Mouse (Mus musculus) embryonic facial prominence, embryonic 12.5 days (tissue): ENCODE results near the gene Gm10642. TPM values are rescaled to one million over a fixed set of nuclear protein-coding genes. Genes with fewer than 3 reads are reported as not detected.

Source experiments
- ATAC-seq: fragments of 200-750 bp; cut with Nextera tagmentation; 2 replicates; pipeline ENCODE4 v1.8.0; 2017; ENCODE audit not compliant: insufficient number of reproducible peaks, insufficient read depth, low FRiP score, low TSS enrichment
- H3K27ac ChIP-seq: fragments of 300-500 bp; sonication (generic); 2 replicates; pipeline ENCODE4 v1.5.1; 2016; ENCODE audit warnings: mild to moderate bottlenecking
- H3K27me3 ChIP-seq: fragments of 300-500 bp; sonication (generic); 2 replicates; pipeline ENCODE4 v1.6.1; 2016; ENCODE audit warnings: mild to moderate bottlenecking, moderate library complexity
- H3K36me3 ChIP-seq: fragments of 300-500 bp; sonication (generic); 2 replicates; pipeline ENCODE4 v1.6.1; 2016; ENCODE audit warnings: mild to moderate bottlenecking
- H3K4me1 ChIP-seq: fragments of 300-500 bp; sonication (generic); 2 replicates; pipeline ENCODE4 v1.6.1; 2016
- H3K4me2 ChIP-seq: fragments of 300-500 bp; sonication (generic); replicated peaks from 2 replicates; pipeline ENCODE4 v1.6.1; 2016; ENCODE audit warnings: mild to moderate bottlenecking, moderate library complexity
- H3K4me3 ChIP-seq: fragments of 300-500 bp; sonication (generic); 2 replicates; pipeline ENCODE4 v1.5.1; 2016; ENCODE audit warnings: mild to moderate bottlenecking
- H3K9ac ChIP-seq: fragments of 300-500 bp; sonication (generic); 2 replicates; pipeline ENCODE4 v1.6.1; 2016; ENCODE audit warnings: mild to moderate bottlenecking, moderate library complexity
- H3K9me3 ChIP-seq: fragments of 300-500 bp; sonication (generic); 2 replicates; pipeline ENCODE4 v1.6.1; 2016; ENCODE audit warnings: mild to moderate bottlenecking, moderate library complexity
- WGBS: fragments of 180-500 bp; shearing (Covaris S2); methylation state at CpG from one replicate; pipeline ENCODE4 v1.1.7; 2016; 5-methylcytosine and 5-hydroxymethylcytosine counted together
- polyA plus RNA-seq: library from polyadenylated mRNA; unstranded; fragments of >200 nt; fragmentation: Nextera tagmentation; extraction: Ambion mirVana; gene quantifications from 2 replicates; pipeline ENCODE4 v1.2.1, GENCODE M21; 2016

The Gm10642 gene
- polyA plus RNA-seq, 1 experiment from 2014 or later: 0.37 TPM

- ATAC-seq: peak; percentile 96
- no peaks in the 10 kb centered on the region for H3K9me3 ChIP-seq
- 2% methylated on average over 67 of the region's 67 CpGs for WGBS
- peak within 1 kb of the TSS; percentile 92 for H3K27ac ChIP-seq
- no peaks in the 10 kb centered on the region for H3K36me3 ChIP-seq
- H3K4me2 ChIP-seq: peak within 1 kb of the TSS; percentile 95
- 0 out of 2 replicates have a peak, but pooled peaks cover 4% of the 10 kb centered on the region for H3K4me1 ChIP-seq
- H3K9ac ChIP-seq: peak within 1 kb of the TSS; percentile 77
- no peaks in the 10 kb centered on the region for H3K27me3 ChIP-seq
- H3K4me3 ChIP-seq: peak within 1 kb of the TSS; percentile 86
Measured at GRCm38 (mm10) chr9:70657013-70657967, 1.2 kb downstream of the Gm10642 start, which contains the start of gene Mindy2. TSS of gene Mindy2 (minus strand) at chr9:70657174.

GRCm38 (mm10) chr9:70658266-70658665 is 2.2 kb downstream of the Gm10642 start:
- H3K27me3 ChIP-seq: no peaks in the 10 kb centered on the region
- no peak overlapping the region for H3K4me3 ChIP-seq
- 66% methylated on average over 2 of the region's 2 CpGs for WGBS
- 0 out of 2 replicates have a peak, but pooled peaks cover 4% of the 10 kb centered on the region for H3K4me1 ChIP-seq
- ATAC-seq: no peak
- H3K4me2 ChIP-seq: no peak overlapping the region
- no peak overlapping the region for H3K27ac ChIP-seq
- no peaks in the 10 kb centered on the region for H3K9me3 ChIP-seq
- no peaks in the 10 kb centered on the region for H3K36me3 ChIP-seq
- no peak overlapping the region for H3K9ac ChIP-seq

- Histone ChIP-seq H3K27me3 (no peaks in the 10 kb centered on the region), H3K4me1 (no peaks in the 10 kb centered on the region), H3K36me3 (no peaks in the 10 kb centered on the region), H3K4me3 (no peak overlapping the region), H3K27ac (no peak overlapping the region), H3K9me3 (0 out of 2 replicates have a peak, but pooled peaks cover 2% of the 10 kb centered on the region), H3K4me2 (no peak overlapping the region), H3K9ac (no peak overlapping the region)
- 82% methylated on average over 4 of the region's 4 CpGs for WGBS
- no peak for ATAC-seq
Measured at GRCm38 (mm10) chr9:70664847-70665246, 8.8 kb downstream of the Gm10642 start.

- Histone ChIP-seq H3K4me3 (no peak overlapping the region), H3K36me3 (no peaks in the 10 kb centered on the region), H3K4me2 (no peak overlapping the region), H3K9me3 (0 out of 2 replicates have a peak, but pooled peaks cover 2% of the 10 kb centered on the region), H3K9ac (no peak overlapping the region), H3K4me1 (no peaks in the 10 kb centered on the region), H3K27me3 (no peaks in the 10 kb centered on the region), H3K27ac (no peak overlapping the region)
- 70% methylated on average over 16 of the region's 16 CpGs for WGBS
- ATAC-seq: no peak
Measured at GRCm38 (mm10) chr9:70665372-70666145, 9.5 kb downstream of the Gm10642 start.

- WGBS: 72% methylated on average over 7 of the region's 7 CpGs
- no peaks in the 10 kb centered on the region for H3K4me1 ChIP-seq
- no peak for ATAC-seq
- no peak overlapping the region for H3K27ac ChIP-seq
- H3K27me3 ChIP-seq: no peaks in the 10 kb centered on the region
- 0 out of 2 replicates have a peak, but pooled peaks cover 2% of the 10 kb centered on the region for H3K9me3 ChIP-seq
- no peak overlapping the region for H3K4me3 ChIP-seq
- H3K4me2 ChIP-seq: no peak overlapping the region
- no peak overlapping the region for H3K9ac ChIP-seq
- no peaks in the 10 kb centered on the region for H3K36me3 ChIP-seq
Measured at GRCm38 (mm10) chr9:70666811-70667210, 10.8 kb downstream of the Gm10642 start.

- Histone ChIP-seq H3K4me1 (no peaks in the 10 kb centered on the region; the same call in 1 of the 2 replicates), H3K36me3 (no peaks in the 10 kb centered on the region), H3K4me3 (no peak overlapping the region), H3K27ac (no peak overlapping the region), H3K4me2 (no peak overlapping the region), H3K9me3 (0 out of 2 replicates have a peak, but pooled peaks cover 2% of the 10 kb centered on the region), H3K9ac (no peak overlapping the region), H3K27me3 (no peaks in the 10 kb centered on the region)
- ATAC-seq: no peak
Measured at GRCm38 (mm10) chr9:70668048-70668447, 12.0 kb downstream of the Gm10642 start.

GRCm38 (mm10) chr9:70669197-70669596 is 13.1 kb downstream of the Gm10642 start:
- Histone ChIP-seq H3K4me3 (no peak overlapping the region), H3K27ac (no peak overlapping the region), H3K9me3 (0 out of 2 replicates have a peak, but pooled peaks cover 2% of the 10 kb centered on the region), H3K36me3 (no peaks in the 10 kb centered on the region), H3K27me3 (no peaks in the 10 kb centered on the region), H3K4me2 (no peak overlapping the region), H3K9ac (no peak overlapping the region), H3K4me1 (no peaks in the 10 kb centered on the region; the same call in 1 of the 2 replicates)
- WGBS: 53% methylated on average over 2 of the region's 2 CpGs
- no peak for ATAC-seq

GRCm38 (mm10) chr9:70670381-70670780 is 14.3 kb downstream of the Gm10642 start:
- H3K27me3 ChIP-seq: no peaks in the 10 kb centered on the region
- 87% methylated on average over 6 of the region's 6 CpGs for whole genome bisulfite sequencing
- no peaks in the 10 kb centered on the region; the same call in 1 of the 2 replicates for H3K4me1 ChIP-seq
- no peak for ATAC-seq
- no peak overlapping the region for H3K27ac ChIP-seq
- H3K9me3 ChIP-seq: 0 out of 2 replicates have a peak, but pooled peaks cover 2% of the 10 kb centered on the region
- no peak overlapping the region for H3K9ac ChIP-seq
- no peaks in the 10 kb centered on the region for H3K36me3 ChIP-seq
- H3K4me3 ChIP-seq: no peak overlapping the region
- no peak overlapping the region for H3K4me2 ChIP-seq

- WGBS: 64% methylated on average over 6 of the region's 6 CpGs
- Histone ChIP-seq H3K4me3 (no peak overlapping the region), H3K27ac (no peak overlapping the region), H3K9ac (no peak overlapping the region), H3K4me2 (no peak overlapping the region), H3K27me3 (no peaks in the 10 kb centered on the region), H3K36me3 (no peaks in the 10 kb centered on the region), H3K9me3 (0 out of 2 replicates have a peak, but pooled peaks cover 2% of the 10 kb centered on the region), H3K4me1 (no peaks in the 10 kb centered on the region; the same call in 1 of the 2 replicates)
- no peak for ATAC-seq
Measured at GRCm38 (mm10) chr9:70671278-70671677, 15.2 kb downstream of the Gm10642 start.

- H3K9me3 ChIP-seq: 0 out of 2 replicates have a peak, but pooled peaks cover 2% of the 10 kb centered on the region
- H3K36me3 ChIP-seq: no peaks in the 10 kb centered on the region
- H3K4me2 ChIP-seq: no peak overlapping the region
- no peaks in the 10 kb centered on the region; the same call in 1 of the 2 replicates for H3K4me1 ChIP-seq
- ATAC-seq: no peak
- no peak overlapping the region for H3K4me3 ChIP-seq
- H3K9ac ChIP-seq: no peak overlapping the region
- 43% methylated on average over 10 of the region's 10 CpGs for WGBS
- no peak overlapping the region for H3K27ac ChIP-seq
- H3K27me3 ChIP-seq: no peaks in the 10 kb centered on the region
Measured at GRCm38 (mm10) chr9:70671772-70672579, 15.9 kb downstream of the Gm10642 start.

- Histone ChIP-seq H3K27ac (no peak overlapping the region), H3K9me3 (no peaks in the 10 kb centered on the region), H3K27me3 (no peaks in the 10 kb centered on the region), H3K9ac (no peak overlapping the region), H3K4me1 (no peaks in the 10 kb centered on the region; the same call in 1 of the 2 replicates), H3K36me3 (no peaks in the 10 kb centered on the region), H3K4me3 (no peak overlapping the region), H3K4me2 (no peak overlapping the region)
- no peak for ATAC-seq
- 55% methylated on average over 4 of the region's 4 CpGs for WGBS
Measured at GRCm38 (mm10) chr9:70673656-70674055, 17.6 kb downstream of the Gm10642 start.
